Comparison of ENCODE assay signal across 10 mouse cellular contexts in genomic region chr3:86040286-86041201, GRCm38 (mm10). TPM values are rescaled to one million over a fixed set of nuclear protein-coding genes. Genes with fewer than 3 reads are reported as not detected.
A peak's percentile ranks its signal among the peaks of the same experiment; 100 is the strongest.
DNase-seq lines count a peak whose midpoint lies in the region; TF ChIP-seq lines count a peak whose summit lies in the region.
"Had no signal": no experiment of that assay in that cellular context is flagged by ENCODE, and none has a peak within 500 bp of the region (broad histone marks: within the 10 kb centered on the region; RNA-seq: fewer than 3 reads in every experiment).

No protein-coding gene starts in this region.

- 0 out of 2 replicates have a peak overlapping the region, but pooled peaks have one; percentile 11 for H3K4me3 ChIP-seq in kidney, adult 2 months (ENCODE audit: insufficient read depth, low read depth, low read length)

- H3K4me1 ChIP-seq in kidney, adult 2 months (ENCODE audit: control insufficient read depth, insufficient read depth, low read length): no peaks in the 10 kb centered on the region; the same call in 1 of the 2 replicates

- intact Hi-C loops in heart, postnatal 10 days (cut with DNase I): no loop called here

- H3K27ac ChIP-seq in kidney, adult 2 months (ENCODE audit: insufficient read depth, low read depth, low read length): peak overlapping the region; percentile 63; the same call in 1 of the 2 replicates

- TF ChIP-seq POLR2A in kidney, adult 2 months (IDR thresholded peaks at IDR 0.05; ENCODE audit: low read depth, low read length): no peak

- DNase-seq in kidney, adult 2 months: peak; percentile 45
- no peak for DNase-seq in kidney, adult 11 months
- DNase-seq in brain, adult 2 months (ENCODE audit: low read depth, low spot score): peak; percentile 76
- DNase-seq in heart, postnatal 10 days: peak; percentile 67 to 74
- DNase-seq in lung, postnatal 10 days: peak; percentile 70
- no peak for DNase-seq in thymus, postnatal 25 days
- no peak for DNase-seq in right cerebral cortex, postnatal 36 days (ENCODE audit: low spot score in 2 of 2)
- DNase-seq in cerebellum, postnatal 10 days: no peak
- DNase-seq: cerebellum, adult 9-11 months had no signal

- no peaks in the 10 kb centered on the region for H3K27me3 ChIP-seq in kidney, adult 2 months (replicated peaks; ENCODE audit: control insufficient read depth, insufficient read depth, low read length)

- 61% methylated on average over 14 of the region's 14 CpGs for WGBS in kidney, adult 2 months

- H3K36me3 ChIP-seq in kidney, adult 2 months (ENCODE audit: control insufficient read depth, insufficient read depth, low read length): no peaks in the 10 kb centered on the region; the same call in 1 of the 2 replicates

- TF ChIP-seq CTCF in kidney, adult 2 months (conservative IDR thresholded peaks at IDR 0.05; ENCODE audit: insufficient read depth, insufficient read length, low read depth, low read length): no peak

RNA-seq across cellular contexts. Expression of gene Prss48, which starts 38.3 kb away (rescaled TPM):
- not detected in 2 replicates for polyA plus RNA-seq in kidney, adult 2 months (2012; rRNA removed)
- total RNA-seq in heart, postnatal 10 days (2021): not detected
- total RNA-seq: layer of hippocampus, postnatal 14 days had no signal

Comparison
In these comparisons a context has a peak if more than half of its experiments do, and no peak if none do; other contexts are left out.
1. DNase-seq: peak in kidney, adult 2 months (single experiment), brain, adult 2 months (single experiment), heart, postnatal 10 days (2 of 2) and lung, postnatal 10 days (single experiment); none in kidney, adult 11 months (single experiment), thymus, postnatal 25 days (single experiment), right cerebral cortex, postnatal 36 days (0 of 2) and cerebellum, postnatal 10 days (0 of 2).